Mouse (Mus musculus) layer of hippocampus, postnatal 36 days (tissue): ENCODE measurements at regions not wholly inside any gene's neighbourhood (a gene's known extent, or its start where the extent isn't known, plus 50 kb on each side); places are given as distances from the start of the nearest gene placed in this dataset.

ENCODE experiments used
- DNase-seq, 2 experiments: peaks; one replicate each; pipeline ENCODE4 v3.0.0; 2022

DNA sequence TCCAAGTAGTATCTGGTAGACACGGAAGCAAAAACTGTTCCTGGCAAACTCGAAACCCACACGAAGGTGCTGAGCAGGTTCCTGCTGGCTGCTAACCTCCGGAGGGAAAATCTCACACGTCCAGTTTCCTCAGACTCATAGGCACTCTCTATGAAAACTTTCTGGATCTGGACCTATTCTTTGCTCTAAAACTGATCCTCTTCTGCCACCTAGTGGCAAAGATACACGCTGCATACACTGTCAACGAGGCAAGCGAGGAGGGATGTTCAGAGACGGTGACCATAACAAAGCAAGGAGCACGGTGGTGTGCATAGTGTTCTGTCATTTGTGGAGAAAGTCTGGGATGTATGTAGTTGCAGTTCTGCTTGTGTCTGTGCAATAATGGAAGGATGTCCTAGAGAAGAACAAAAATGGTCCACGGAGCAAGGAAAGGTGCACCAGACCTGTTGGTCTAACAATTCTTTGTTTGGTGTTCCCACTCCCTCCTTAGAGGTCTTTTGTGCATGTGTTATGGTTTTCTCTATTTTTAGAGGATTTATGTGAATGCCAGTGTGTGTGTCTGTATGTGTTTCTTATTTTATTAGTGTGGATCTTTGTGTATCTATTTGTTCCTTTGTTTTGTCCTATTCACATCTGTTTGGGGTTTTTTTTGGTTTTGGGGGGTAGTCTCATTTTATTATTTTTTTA lies 57.0 kb upstream of the Siglech start:
- peak in 1 of 2 experiments; percentile 42 for DNase-seq
